In genomic region chr6:119781109-119781508, GRCm38 (mm10) we compare ENCODE assay signal across 23 mouse cellular contexts.
"Had no signal": no experiment of that assay in that cellular context is flagged by ENCODE, and none has a peak within 500 bp of the region (broad histone marks: within the 10 kb centered on the region; RNA-seq: fewer than 3 reads in every experiment).

No protein-coding gene starts in this region.

- H3K36me3 ChIP-seq: liver, embryonic 13.5 days had no signal

- DNase-seq: gastrocnemius, postnatal 14 days; heart, adult 2 months; heart, postnatal 10 days; heart, postnatal 4 days; kidney, adult 18-20 months; kidney, adult 8-10 months; kidney, postnatal 10 days; kidney, postnatal 25 days; kidney, postnatal 4 days; layer of hippocampus, adult 9-11 months; liver; liver, embryonic 13.5 days had no signal

- H3K4me1 ChIP-seq: hindbrain, embryonic 10.5 days; hindbrain, embryonic 12.5 days; limb, embryonic 10.5 days; limb, embryonic 12.5 days; liver, embryonic 13.5 days had no signal

- H3K4me3 ChIP-seq: heart, adult 2 months; hindbrain, embryonic 10.5 days; hindbrain, embryonic 12.5 days; left cerebral cortex, adult 2 months; limb, embryonic 10.5 days; limb, embryonic 12.5 days; liver, embryonic 13.5 days had no signal

- H3K27ac ChIP-seq: heart, adult 2 months; hindbrain, embryonic 10.5 days; hindbrain, embryonic 12.5 days; hindbrain, embryonic 14.5 days; left cerebral cortex, adult 2 months; limb, embryonic 10.5 days; limb, embryonic 12.5 days; liver, embryonic 13.5 days had no signal

- H3K9me3 ChIP-seq: hindbrain, embryonic 10.5 days; hindbrain, embryonic 12.5 days; limb, embryonic 10.5 days; limb, embryonic 12.5 days; liver, embryonic 13.5 days had no signal

- H3K4me2 ChIP-seq: heart, embryonic 11.5 days; hindbrain, embryonic 12.5 days; hindbrain, embryonic 14.5 days; limb, embryonic 12.5 days; liver, embryonic 11.5 days; liver, embryonic 13.5 days had no signal

- H3K27me3 ChIP-seq: hindbrain, embryonic 12.5 days; limb, embryonic 12.5 days; liver, embryonic 13.5 days had no signal

- ATAC-seq: hindbrain, embryonic 16.5 days; inflammation-experienced regulatory T-cells, adult 6 months; intestine, embryonic 16.5 days had no signal

- H3K9ac ChIP-seq: hindbrain, embryonic 12.5 days; hindbrain, embryonic 14.5 days; limb, embryonic 12.5 days; liver, embryonic 13.5 days had no signal
